Mouse (Mus musculus): ENCODE measurements at regions not wholly inside any gene's neighbourhood (a gene's known extent, or its start where the extent isn't known, plus 50 kb on each side); places are given as distances from the start of the nearest gene placed in this dataset.

DNA sequence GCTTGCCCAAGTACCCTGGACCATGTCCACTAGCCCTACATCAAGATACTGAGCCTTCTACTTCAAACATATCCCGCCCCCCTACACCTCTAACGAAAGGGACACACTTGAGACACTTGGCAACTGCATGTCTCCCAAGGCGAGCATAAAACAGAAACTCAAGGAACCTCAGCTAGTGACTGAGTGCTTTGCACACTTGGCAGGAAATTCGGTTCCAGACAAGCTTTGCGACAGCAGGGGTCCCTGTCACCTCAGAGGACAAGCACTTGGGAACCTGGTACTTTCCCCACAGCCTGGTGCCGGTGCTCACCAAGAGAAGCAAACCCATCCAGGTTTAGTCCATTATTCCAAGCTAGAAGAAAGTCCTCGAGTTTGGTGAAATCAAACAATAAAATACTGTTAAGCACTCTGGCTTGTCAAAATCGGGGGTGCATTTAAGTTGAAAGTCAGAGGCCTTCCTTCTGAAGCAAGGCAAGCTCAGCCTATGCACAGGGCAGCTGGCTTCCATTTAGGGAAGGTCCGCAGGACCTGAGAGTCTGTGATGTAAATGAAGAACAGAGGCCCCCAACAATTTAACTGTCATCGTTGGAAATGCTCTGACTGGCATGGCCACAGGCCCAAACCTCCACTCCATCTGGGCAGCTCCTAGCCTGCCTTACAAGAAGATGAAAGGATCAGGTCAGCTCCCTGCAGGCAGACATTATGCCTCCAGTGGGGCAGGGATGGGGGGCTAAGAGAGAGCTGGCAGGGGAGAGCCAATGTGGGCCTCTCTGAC is 57.6 kb upstream of the Irx6 start:
- DNase-seq: no peak
- Histone ChIP-seq H3K27ac (no peak overlapping the region), H3K4me3 (no peak overlapping the region)
- no peak for TF ChIP-seq CTCF (IDR thresholded peaks at IDR 0.05)
- intact Hi-C loops (cut with DNase I): no loop called here

DNA sequence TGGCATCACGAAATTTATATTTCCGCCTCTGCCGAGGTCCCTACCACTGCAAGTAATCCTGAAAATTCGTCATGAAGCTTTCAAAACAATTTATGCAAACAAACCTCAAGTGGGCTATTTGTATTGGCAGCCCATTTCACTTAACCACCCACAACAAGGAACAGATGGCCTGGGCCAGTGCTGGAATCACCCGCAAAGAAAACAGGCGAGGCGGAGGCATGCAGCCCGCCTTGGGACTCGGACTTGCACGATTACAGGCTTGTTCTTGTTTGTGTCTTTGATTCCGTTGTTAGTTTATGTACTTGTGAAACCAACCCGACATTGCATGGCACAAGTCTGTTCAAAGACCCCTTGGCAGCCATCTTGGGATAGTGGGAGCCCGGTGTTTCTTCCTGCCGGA is 55.8 kb upstream of the Irx6 start:
- TF ChIP-seq CTCF (IDR thresholded peaks at IDR 0.05): no peak
- no peak for DNase-seq
- H3K27ac ChIP-seq: no peak overlapping the region
- intact Hi-C loops (cut with DNase I): no loop called here
- H3K4me3 ChIP-seq: no peak overlapping the region

All from gastrocnemius, adult 2 months (tissue).